Mouse (Mus musculus) ES-E14 (cell line): ENCODE measurements at regions not wholly inside any gene's neighbourhood (a gene's known extent, or its start where the extent isn't known, plus 50 kb on each side); places are given as distances from the start of the nearest gene placed in this dataset.

ENCODE experiments used
- HCFC1 ChIP-seq: IDR thresholded peaks from 2 replicates; pipeline ENCODE4 v1.6.1; 2012; ENCODE audit warnings: low read length, inconsistent platforms, borderline replicate concordance; ENCODE audit not compliant: insufficient read depth
- MAFK ChIP-seq: IDR thresholded peaks from 2 replicates; pipeline ENCODE4 v1.6.1; 2014; ENCODE audit warnings: mild to moderate bottlenecking, low read depth, low read length, inconsistent platforms; ENCODE audit not compliant: insufficient read depth

DNA sequence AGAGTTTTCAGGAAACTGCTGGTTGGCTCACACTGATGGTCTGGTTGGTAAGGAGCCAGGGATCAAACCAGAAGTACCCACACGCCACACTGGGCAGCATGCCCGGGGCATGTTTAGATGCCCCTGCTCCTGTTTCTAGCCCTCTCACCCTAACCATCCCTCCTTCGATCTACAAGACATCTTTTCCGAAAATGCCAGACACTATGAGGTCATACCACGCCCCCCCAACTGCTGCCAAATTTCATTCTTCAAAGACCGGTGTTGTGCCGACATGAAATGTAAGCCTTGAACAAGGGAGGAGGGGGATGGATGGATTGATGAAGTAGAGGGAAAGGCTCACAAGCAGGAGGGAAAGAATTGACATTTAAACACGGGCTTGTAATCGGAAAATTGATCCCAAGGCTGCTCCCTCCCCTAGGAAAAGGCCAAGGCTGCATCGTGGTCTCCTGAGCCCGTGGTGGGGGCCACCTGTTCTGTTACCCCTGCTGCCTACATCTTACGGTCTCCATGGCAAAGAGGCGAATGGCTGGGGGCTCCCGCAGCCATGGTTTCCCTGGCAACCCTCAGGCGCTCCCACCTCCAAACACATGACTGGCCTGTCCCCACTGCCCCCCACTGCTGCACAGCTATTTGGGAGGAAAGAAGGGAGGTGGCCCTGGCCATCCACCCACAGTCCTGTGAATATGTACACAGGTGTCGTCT lies 163.1 kb downstream of the Trim29 start:
- no peak for TF ChIP-seq HCFC1
- no peak for TF ChIP-seq MAFK
